Mouse (Mus musculus) left cerebral cortex, postnatal 36 days (tissue): ENCODE results near the gene AI481877. TPM values are rescaled to one million over a fixed set of nuclear protein-coding genes. Genes with fewer than 3 reads are reported as not detected.

ENCODE experiments used
- DNase-seq, 2 experiments: peaks; one replicate each; pipeline ENCODE4 v3.0.0; 2021 to 2022; ENCODE audit warnings: low spot score in 2 of 2, mixed read lengths in 1 of 2
- intact Hi-C: fragments of 180-260 bp; cut with DNase I; formaldehyde crosslinking; loops from one replicate; pipeline ENCODE4 v1.15.1; 2025
- total RNA-seq, 2 experiments: library from RNA; stranded (reverse); gene quantifications; 2 replicates each; pipeline ENCODE4 v1.2.3; 2021

Gene AI481877
- total RNA-seq, 2 experiments from 2014 or later, result not detected

- intact Hi-C loops, result loop anchor here (2.0 kb wide), 1 partner anchor 52 kb away; no protein-coding TSS in a partner anchor
- DNase-seq, result peak; percentile 54 to 63
Observed at GRCm38 (mm10) chr4:59036490-59037127, 102.2 kb downstream of the AI481877 start.

DNA sequence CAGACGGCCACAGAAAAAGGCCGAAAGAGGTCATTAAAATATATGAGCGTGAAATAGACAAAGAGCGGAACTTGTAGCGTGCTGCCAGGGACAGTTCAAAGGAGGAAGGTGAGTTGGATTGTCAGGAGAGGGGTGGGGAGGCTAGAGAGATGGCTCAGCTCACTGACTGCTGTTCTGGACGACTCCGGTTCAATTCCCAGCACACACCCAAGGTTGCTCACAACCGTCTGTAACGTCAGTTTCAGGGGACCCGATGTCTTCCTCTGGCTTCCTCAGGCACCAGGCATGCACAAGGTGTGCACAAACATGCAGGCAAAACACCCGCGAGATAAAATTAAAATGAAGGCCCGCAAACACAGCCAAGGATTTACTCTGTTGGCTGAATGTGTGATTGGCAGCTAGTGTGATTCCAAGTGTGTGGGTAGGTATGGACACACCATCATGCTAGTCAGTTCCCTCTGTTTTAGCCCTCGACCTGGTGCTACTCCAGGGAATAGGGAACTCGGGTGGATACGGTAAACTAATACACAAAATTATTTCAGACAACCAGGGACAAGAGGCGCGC lies 102.9 kb downstream of the AI481877 start:
- intact Hi-C loops, result loop anchor here (2.0 kb wide), 1 partner anchor 51 kb away; no protein-coding TSS in a partner anchor
- DNase-seq, result peak in 1 of 2 experiments; percentile 26

DNA sequence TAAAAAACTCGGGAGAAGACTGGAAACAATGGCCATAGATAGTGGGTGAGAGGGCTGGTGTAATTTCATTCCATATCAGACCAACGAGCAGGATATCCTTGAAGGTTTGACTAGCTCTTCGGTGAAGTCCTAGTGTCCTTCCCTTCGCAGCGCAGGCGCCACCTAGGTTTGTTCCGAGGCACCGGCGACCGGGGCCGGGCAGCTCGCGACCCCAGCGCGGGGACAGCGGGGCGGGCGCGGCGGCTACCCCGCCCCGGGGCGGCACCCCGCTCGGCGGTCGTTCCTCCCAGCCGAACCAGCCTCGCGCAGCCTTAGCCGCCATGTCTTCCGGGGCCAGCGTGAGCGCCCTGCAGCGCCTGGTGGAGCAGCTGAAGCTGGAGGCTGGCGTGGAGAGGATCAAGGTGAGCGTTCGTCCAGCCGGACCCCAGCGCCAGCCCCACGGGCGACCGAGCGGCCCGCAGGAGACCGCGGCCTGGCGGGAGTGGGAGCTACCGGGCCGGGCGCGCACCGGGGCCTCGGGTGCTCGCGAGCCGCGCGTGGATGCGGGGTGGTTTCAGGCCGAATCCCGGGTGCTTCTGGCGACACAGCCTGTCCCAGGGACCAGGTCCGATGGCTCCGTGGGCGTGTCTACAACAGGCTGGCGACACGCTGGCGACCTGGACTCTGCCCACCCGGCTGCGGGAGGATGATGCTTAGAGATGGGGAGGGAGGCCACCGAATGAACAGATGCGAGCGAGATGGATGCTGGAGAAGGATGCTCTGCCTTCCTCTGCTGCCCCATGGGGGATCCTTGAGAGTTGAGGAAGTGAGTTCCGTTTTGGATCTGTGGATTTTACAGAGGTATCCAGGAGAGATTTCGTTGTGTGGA lies 103.6 kb downstream of the AI481877 start, which contains the start of gene Gng10:
TSS of gene Gng10 (plus strand) at position 171 of the 868 bp plus-strand sequence.
- intact Hi-C loops, result no loop called here
- DNase-seq, result peak; percentile 79 to 81

DNA sequence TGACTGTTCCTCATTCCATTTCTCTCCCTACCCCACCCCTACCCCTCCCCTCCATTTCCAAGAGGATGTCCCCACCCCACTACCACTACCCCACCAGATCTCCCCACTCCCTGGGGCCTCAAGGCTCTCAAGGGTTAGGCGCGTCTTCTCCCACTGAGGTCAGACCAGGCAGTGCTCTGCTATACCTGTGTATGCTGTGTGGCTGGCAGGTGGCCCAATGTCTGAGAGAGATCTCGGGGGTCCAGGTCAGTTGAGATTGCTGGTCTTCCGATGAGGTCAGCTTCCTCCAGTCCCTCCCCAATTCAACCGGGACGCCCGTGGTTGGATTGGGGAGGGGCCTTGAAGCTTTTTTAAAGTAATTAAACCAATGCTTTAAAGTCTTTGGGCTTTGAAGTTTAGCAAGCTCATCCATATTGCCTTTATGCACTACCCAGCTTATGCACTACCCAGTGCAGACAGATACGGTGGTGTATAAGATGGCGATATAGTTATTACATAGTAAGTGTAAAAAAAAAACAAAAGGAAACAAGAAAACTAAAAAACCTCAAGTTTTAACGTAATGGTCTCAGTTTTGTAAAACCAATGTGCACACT lies 104.4 kb downstream of the AI481877 start:
- DNase-seq, result no peak
- intact Hi-C loops, result no loop called here

DNA sequence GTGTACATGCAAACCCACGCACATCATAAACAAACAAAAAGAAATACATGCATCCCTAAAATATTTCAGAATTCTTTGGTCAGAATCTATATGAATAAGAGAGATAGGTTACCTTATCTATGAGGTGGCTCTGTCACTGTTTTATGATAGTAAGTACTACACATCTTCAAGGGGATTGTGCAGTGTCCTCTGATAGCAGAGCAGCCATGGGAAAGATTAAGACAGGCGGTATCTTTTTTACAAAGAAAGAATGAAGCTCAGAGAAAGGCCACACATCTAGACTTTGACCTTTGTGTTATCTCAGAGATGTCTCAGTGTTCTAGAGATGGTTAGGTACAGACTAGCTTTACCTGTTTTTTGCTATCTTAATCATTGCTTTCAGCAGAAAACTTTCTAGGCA lies 121.9 kb downstream of the AI481877 start:
- no peak for DNase-seq
- intact Hi-C loops, result no loop called here

- intact Hi-C loops, result no loop called here
Observed at GRCm38 (mm10) chr4:59015181-59015580, 123.6 kb downstream of the AI481877 start.

GRCm38 (mm10) chr4:59011446-59011845 lies 127.3 kb downstream of the AI481877 start:
- DNase-seq, result no peak
- intact Hi-C loops, result no loop called here

More at GRCm38 (mm10) chr4:59015181-59015580, 123.6 kb downstream of the AI481877 start:
- DNase-seq, result no peak

- DNase-seq, result no peak
- intact Hi-C loops, result no loop called here
Observed at GRCm38 (mm10) chr4:59009696-59010095, 129.1 kb downstream of the AI481877 start.

DNA sequence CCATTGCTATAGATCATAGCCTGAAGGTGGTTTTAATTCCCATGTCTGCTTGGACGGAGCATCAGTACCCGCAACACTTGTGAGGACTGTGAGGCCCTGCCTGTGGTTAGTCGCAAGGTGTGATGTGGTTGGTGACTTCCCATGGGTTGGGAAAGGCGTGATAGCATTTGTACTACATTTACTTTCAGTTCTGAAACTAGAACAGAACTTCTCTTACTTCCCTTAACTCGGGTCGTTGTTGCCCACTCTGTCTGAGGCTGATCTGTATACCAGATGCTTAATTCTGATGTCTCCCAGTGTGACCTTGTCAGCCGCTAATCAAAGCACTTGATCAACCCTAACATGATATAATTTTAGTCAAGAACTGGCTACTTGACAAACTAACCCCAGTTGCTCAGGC lies 129.6 kb downstream of the AI481877 start:
- DNase-seq, result no peak
- intact Hi-C loops, result no loop called here

DNA sequence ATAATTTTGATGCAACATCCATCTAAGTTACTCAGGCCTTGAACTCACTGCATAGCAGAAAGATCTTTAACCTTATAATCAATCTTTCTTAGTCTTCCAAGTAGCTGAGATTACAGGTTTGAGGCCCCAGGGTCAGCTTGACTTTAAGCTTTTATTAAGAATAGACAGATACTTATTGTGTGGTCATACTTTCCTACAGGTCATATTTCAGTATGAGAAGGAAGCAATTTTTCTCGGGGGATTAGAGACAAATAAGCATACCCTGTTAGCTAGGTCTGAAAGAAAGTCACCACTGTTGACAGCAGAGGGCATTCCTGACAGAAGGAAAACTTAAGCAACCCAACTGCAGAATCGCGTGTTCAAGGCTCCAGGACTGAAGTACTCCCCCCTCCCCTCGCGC lies 130.8 kb downstream of the AI481877 start:
- intact Hi-C loops, result no loop called here

DNA sequence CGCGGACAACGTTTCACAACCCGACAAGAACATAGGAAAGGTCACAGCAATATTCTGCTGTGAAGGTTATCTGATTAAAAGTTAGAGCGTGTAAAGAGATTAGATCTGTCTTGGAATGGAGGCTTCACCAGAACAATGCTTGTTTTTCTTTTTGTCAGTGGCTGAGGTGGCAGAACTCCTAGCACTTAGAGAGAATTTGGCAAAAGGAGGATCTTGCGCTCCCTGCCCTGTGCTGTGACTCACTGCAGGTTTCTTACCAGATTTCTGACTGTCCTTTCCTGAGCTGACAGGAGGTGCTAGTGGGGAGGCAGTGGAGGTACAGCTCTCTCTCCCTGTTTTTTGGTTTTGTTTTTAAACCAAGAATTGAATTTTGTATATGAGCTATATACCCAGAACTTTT lies 131.8 kb downstream of the AI481877 start:
- intact Hi-C loops, result no loop called here
- no peak for DNase-seq

More for the DNA sequence above, 130.8 kb downstream of the AI481877 start:
- DNase-seq, result no peak

DNA sequence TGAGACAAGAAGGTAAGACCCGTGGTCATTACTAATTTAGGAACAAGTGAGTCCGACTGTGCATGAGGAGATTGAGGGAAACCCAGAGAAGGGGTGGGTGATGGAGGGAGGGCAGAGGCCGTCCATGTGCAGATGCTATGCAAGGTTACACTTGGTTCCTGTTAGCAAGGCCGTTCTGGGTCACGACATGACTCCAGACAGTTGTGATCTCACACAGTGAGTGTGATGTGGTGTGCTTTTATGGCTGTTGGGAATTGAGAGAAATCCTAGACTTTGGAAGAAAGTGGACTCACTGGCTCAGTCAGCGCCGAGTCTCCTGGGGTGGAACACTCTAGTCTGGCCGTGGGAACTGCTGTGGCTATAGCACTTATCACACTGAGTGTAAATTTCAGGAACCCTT lies 132.6 kb downstream of the AI481877 start:
- intact Hi-C loops, result no loop called here
- no peak for DNase-seq

- intact Hi-C loops, result no loop called here
- DNase-seq, result no peak
Observed at GRCm38 (mm10) chr4:59003806-59004200, 135.0 kb downstream of the AI481877 start.

- DNase-seq, result peak; percentile 90 to 94
- intact Hi-C loops, result no loop called here
Observed at GRCm38 (mm10) chr4:59002948-59003805, 135.6 kb downstream of the AI481877 start, which contains the start of gene Gm20503. Gene Gm20503 (plus strand): TSS chr4:59003210.

GRCm38 (mm10) chr4:59000614-59001013 lies 138.2 kb downstream of the AI481877 start:
- DNase-seq, result no peak
- intact Hi-C loops, result no loop called here

GRCm38 (mm10) chr4:58999686-59000085 lies 139.1 kb downstream of the AI481877 start:
- DNase-seq, result peak; percentile 63 to 74
- intact Hi-C loops, result loop anchor here (5.0 kb wide), 1 partner anchor 732 kb away; no protein-coding TSS in a partner anchor

DNA sequence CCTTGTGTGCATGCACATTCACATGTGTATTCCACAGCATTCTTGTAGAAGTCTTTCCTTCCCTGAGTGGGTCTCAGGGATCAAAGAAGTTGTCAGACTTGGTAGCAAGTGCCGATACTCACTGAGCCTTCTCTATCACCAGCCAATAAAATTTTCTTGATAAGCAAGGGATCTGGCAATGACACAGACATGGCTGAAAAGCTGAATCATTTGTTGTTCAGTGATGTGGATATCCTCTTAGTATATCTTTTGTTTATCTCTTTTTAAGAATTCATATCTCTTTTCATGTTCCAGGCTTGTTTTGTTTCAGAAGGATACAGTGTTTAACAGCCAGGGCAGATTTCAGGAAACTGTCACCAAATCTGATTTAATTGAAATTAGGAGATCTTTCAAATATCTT lies 140.1 kb downstream of the AI481877 start:
- intact Hi-C loops, result loop anchor here (5.0 kb wide), 1 partner anchor 731 kb away; no protein-coding TSS in a partner anchor

GRCm38 (mm10) chr4:58997081-58997480 lies 141.7 kb downstream of the AI481877 start:
- no peak for DNase-seq
- intact Hi-C loops, result loop anchor here (5.0 kb wide), 1 partner anchor 730 kb away; no protein-coding TSS in a partner anchor

More for the DNA sequence above, 140.1 kb downstream of the AI481877 start:
- DNase-seq, result no peak

- intact Hi-C loops, result loop anchor here (5.0 kb wide), 1 partner anchor 728 kb away; no protein-coding TSS in a partner anchor
- DNase-seq, result no peak
Observed at GRCm38 (mm10) chr4:58995251-58995693, 143.5 kb downstream of the AI481877 start.
